In the genomic region with DNA sequence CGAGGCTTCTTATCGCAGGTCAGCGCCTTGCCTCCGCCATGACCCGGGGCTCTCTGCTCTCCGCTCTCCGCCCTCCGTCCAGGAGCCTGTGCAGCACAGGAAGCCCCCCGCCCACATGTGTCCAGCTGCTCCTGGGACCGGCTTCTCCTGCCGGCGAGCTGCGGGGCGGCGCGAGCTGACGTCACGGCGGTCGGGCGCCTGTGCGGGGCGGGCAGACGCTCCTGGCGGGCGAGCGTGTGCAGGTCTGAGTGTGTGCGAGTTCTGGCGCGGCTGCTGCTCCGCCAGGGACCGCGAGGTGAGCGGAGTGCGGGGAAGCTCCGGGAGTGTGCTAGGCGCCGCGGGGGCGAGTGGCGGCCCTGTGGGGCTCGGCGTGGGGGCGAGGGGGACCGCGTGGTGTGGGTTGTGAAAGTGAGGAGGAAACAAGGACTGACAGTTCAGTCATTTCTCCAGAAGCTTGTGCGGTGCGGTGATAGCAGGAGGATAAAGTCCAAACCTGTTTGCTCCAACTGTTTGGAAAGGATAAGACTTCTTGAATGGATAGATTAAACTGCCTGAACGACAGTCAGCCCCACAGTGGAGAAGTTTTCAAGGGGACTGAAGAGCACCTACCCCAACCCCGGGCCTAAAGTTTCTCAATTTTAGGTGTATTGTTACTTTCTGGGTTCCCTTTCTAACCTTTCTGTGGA, we compare ENCODE assay signal across 7 mouse cellular contexts. TPM values are rescaled to one million over a fixed set of nuclear protein-coding genes. Genes with fewer than 3 reads are reported as not detected.
DNase-seq lines count a peak whose midpoint lies in the region; ATAC-seq lines count a peak whose summit lies in the region.

No protein-coding gene starts in this region.

- no peaks in the 10 kb centered on the region for H3K27me3 ChIP-seq in intestine, embryonic 16.5 days (replicated peaks; ENCODE audit: control insufficient read depth, insufficient read depth, low read length)
- no peaks in the 10 kb centered on the region for H3K27me3 ChIP-seq in limb, embryonic 11.5 days (ENCODE audit: control insufficient read depth, insufficient read depth, low read length)
- H3K27me3 ChIP-seq in midbrain, embryonic 13.5 days = no peaks in the 10 kb centered on the region

- ATAC-seq in intestine, embryonic 16.5 days = peak; percentile 95
- peak; percentile 96 for ATAC-seq in limb, embryonic 11.5 days (ENCODE audit: insufficient number of reproducible peaks, low FRiP score, low TSS enrichment, low read depth)
- peak; percentile 99 for ATAC-seq in midbrain, embryonic 13.5 days

- under 1% methylated on average over 46 of the region's 50 CpGs for WGBS in intestine, embryonic 16.5 days
- WGBS in limb, embryonic 11.5 days = under 1% methylated on average over 49 of the region's 50 CpGs
- under 1% methylated on average over 48 of the region's 50 CpGs for WGBS in midbrain, embryonic 13.5 days

- peak; percentile 85 for DNase-seq in adrenal gland, postnatal 10 days
- DNase-seq in embryo, embryonic 11 days = peak; percentile 92
- DNase-seq in gastrocnemius, postnatal 36 days = peak; percentile 42 to 57
- DNase-seq in limb, embryonic 11.5 days (ENCODE audit: low spot score) = peak; percentile 88
- peak; percentile 80 for DNase-seq in spleen, adult 12 weeks (ENCODE audit: low spot score)

- H3K36me3 ChIP-seq in intestine, embryonic 16.5 days (ENCODE audit: control insufficient read depth, insufficient read depth, low read length) = no peaks in the 10 kb centered on the region
- H3K36me3 ChIP-seq in limb, embryonic 11.5 days (ENCODE audit: control insufficient read depth, insufficient read depth, low read length) = no peaks in the 10 kb centered on the region
- no peaks in the 10 kb centered on the region for H3K36me3 ChIP-seq in midbrain, embryonic 13.5 days

- H3K9me3 ChIP-seq in intestine, embryonic 16.5 days (ENCODE audit: control insufficient read depth, low read length) = no peaks in the 10 kb centered on the region
- H3K9me3 ChIP-seq in limb, embryonic 11.5 days (ENCODE audit: control insufficient read depth, low read length) = no peaks in the 10 kb centered on the region
- H3K9me3 ChIP-seq in midbrain, embryonic 13.5 days = no peaks in the 10 kb centered on the region

- H3K4me2 ChIP-seq in intestine, embryonic 16.5 days (ENCODE audit: low read depth, low read length) = peak overlapping the region; percentile 68
- H3K4me2 ChIP-seq in limb, embryonic 11.5 days (ENCODE audit: low read depth, severe bottlenecking) = peak overlapping the region; percentile 67
- peak overlapping the region; percentile 84 for H3K4me2 ChIP-seq in midbrain, embryonic 13.5 days (replicated peaks)

- peak overlapping the region; percentile 86 for H3K27ac ChIP-seq in intestine, embryonic 16.5 days (ENCODE audit: low read length)
- peak overlapping the region; percentile 21; the same call in 1 of the 2 replicates for H3K27ac ChIP-seq in limb, embryonic 11.5 days (replicated peaks; ENCODE audit: low read depth, low read length)
- H3K27ac ChIP-seq in midbrain, embryonic 13.5 days = peak overlapping the region; percentile 25

- peak overlapping the region; percentile 83 for H3K9ac ChIP-seq in intestine, embryonic 16.5 days (ENCODE audit: low read depth, low read length)
- peak overlapping the region; percentile 82 for H3K9ac ChIP-seq in limb, embryonic 11.5 days (ENCODE audit: low read length)
- H3K9ac ChIP-seq in midbrain, embryonic 13.5 days (replicated peaks) = peak overlapping the region; percentile 75

- intact Hi-C loops in gastrocnemius, postnatal 36 days (cut with DNase I) = no loop called here

- H3K4me1 ChIP-seq in intestine, embryonic 16.5 days (ENCODE audit: control insufficient read depth, insufficient read depth, low read length) = peaks cover 13% of the 10 kb centered on the region
- no peaks in the 10 kb centered on the region for H3K4me1 ChIP-seq in limb, embryonic 11.5 days (ENCODE audit: control insufficient read depth, insufficient read depth, low read length)
- peaks cover 8% of the 10 kb centered on the region; the same call in 1 of the 2 replicates for H3K4me1 ChIP-seq in midbrain, embryonic 13.5 days (replicated peaks)

- H3K4me3 ChIP-seq in intestine, embryonic 16.5 days (ENCODE audit: low read length) = peak overlapping the region; percentile 81
- H3K4me3 ChIP-seq in limb, embryonic 11.5 days (ENCODE audit: low read depth, low read length) = peak overlapping the region; percentile 59
- H3K4me3 ChIP-seq in midbrain, embryonic 13.5 days (replicated peaks) = peak overlapping the region; percentile 62

RNA-seq across cellular contexts. Expression of gene Abcg2, which starts 56.2 kb away (rescaled TPM):
- 10 to 100 TPM; 51.1 to 58.6 TPM for total RNA-seq in adrenal gland, postnatal 10 days (2021)
- 10 to 100 TPM; 15.9 to 16.7 TPM for total RNA-seq in gastrocnemius, postnatal 36 days (2021)
- polyA plus RNA-seq in intestine, embryonic 16.5 days (2015; fragmentation: Nextera tagmentation; extraction: Ambion mirVana) = 99.1 and 102 TPM in 2 replicates
- 49.2 and 49.9 TPM in 2 replicates for polyA plus RNA-seq in limb, embryonic 11.5 days (2014; fragmentation: Nextera tagmentation; extraction: Ambion mirVana)
- polyA plus RNA-seq in midbrain, embryonic 13.5 days (2015; fragmentation: Nextera tagmentation; extraction: Ambion mirVana) = 33.0 and 39.1 TPM in 2 replicates

Comparison
In these comparisons a context has a peak if more than half of its experiments do, and no peak if none do; other contexts are left out.
1. Peak in every context shown above with its lines: DNase-seq, ATAC-seq, H3K4me3 ChIP-seq and H3K27ac ChIP-seq.
2. H3K27ac ChIP-seq: peak in every context shown above with its lines; median percentile 86 in intestine, embryonic 16.5 days; 25 in midbrain, embryonic 13.5 days; 21 in limb, embryonic 11.5 days.